Mouse (Mus musculus) C2C12 (cell line): ENCODE measurements at regions not wholly inside any gene's neighbourhood (a gene's known extent, or its start where the extent isn't known, plus 50 kb on each side); places are given as distances from the start of the nearest gene placed in this dataset.

Experiments used
- CTCF ChIP-seq: IDR thresholded peaks from one replicate; pipeline ENCODE4 v1.5.1; 2011; ENCODE audit not compliant: control insufficient read depth, insufficient read depth, insufficient read length
- MAX ChIP-seq: IDR thresholded peaks from one replicate; pipeline ENCODE4 v1.6.1; 2011; ENCODE audit warnings: mild to moderate bottlenecking, control low read depth
- USF1 ChIP-seq: IDR thresholded peaks from one replicate; pipeline ENCODE4 v1.6.1; 2011; ENCODE audit warnings: low read depth, mild to moderate bottlenecking, control low read depth, moderate library complexity

DNA sequence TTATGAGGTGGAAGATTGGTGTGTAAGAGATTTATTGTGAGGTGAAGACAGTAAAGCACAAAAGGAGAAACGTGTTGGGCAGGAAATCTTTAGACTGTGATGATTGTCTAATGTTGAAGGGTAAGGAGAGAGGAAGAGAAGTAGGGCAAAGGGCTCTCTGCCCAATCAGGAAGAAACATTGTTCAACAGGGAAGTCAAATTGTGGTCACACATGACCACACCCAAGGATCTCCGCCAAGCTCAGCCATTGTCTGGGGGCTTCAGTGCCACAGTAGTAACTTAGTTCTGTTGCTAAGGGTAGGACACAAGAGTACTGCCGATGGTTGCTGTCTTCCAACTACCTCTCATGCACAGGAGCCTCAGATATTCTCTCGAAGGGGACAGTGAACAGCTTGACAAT lies 127.0 kb upstream of the Cdc42ep3 start:
- no peak for TF ChIP-seq CTCF
- TF ChIP-seq USF1: no peak
- no peak for TF ChIP-seq MAX
